Mouse (Mus musculus): ENCODE results near the gene Plk5. TPM values are rescaled to one million over a fixed set of nuclear protein-coding genes. Genes with fewer than 3 reads are reported as not detected.

The Plk5 gene
- polyA plus RNA-seq, 1 experiment from 2014 or later: 11.0 TPM

GRCm38 (mm10) chr10:80376160-80376559, 19.9 kb downstream of the Plk5 start:
- Histone ChIP-seq H3K9ac (ENCODE audit: low read depth, low read length) (no peak overlapping the region), H3K27me3 (ENCODE audit: control insufficient read depth, insufficient read depth, low read depth, low read length) (no peaks in the 10 kb centered on the region), H3K4me1 (ENCODE audit: control insufficient read depth, insufficient read depth, low read length) (peaks cover 9% of the 10 kb centered on the region), H3K4me2 (ENCODE audit: low read length) (no peak overlapping the region), H3K36me3 (ENCODE audit: control insufficient read depth, insufficient read depth, low read length) (peaks cover 16% of the 10 kb centered on the region), H3K9me3 (replicated peaks; ENCODE audit: control insufficient read depth, low read length, poor library complexity, severe bottlenecking) (no peaks in the 10 kb centered on the region), H3K4me3 (ENCODE audit: low read depth, low read length) (no peak overlapping the region), H3K27ac (ENCODE audit: low read length) (no peak overlapping the region)
- 0 out of 2 replicates have a peak, but pooled peaks have one; percentile 61 for ATAC-seq
- WGBS: 2% methylated on average over 7 of the region's 7 CpGs

- peaks cover 31% of the 10 kb centered on the region for H3K36me3 ChIP-seq (ENCODE audit: control insufficient read depth, insufficient read depth, low read length)
- WGBS: 52% methylated on average over 10 of the region's 10 CpGs
- no peak overlapping the region for H3K27ac ChIP-seq (ENCODE audit: low read length)
- no peak overlapping the region for H3K9ac ChIP-seq (ENCODE audit: low read depth, low read length)
- H3K4me2 ChIP-seq (ENCODE audit: low read length): no peak overlapping the region
- no peaks in the 10 kb centered on the region for H3K27me3 ChIP-seq (ENCODE audit: control insufficient read depth, insufficient read depth, low read depth, low read length)
- no peak overlapping the region for H3K4me3 ChIP-seq (ENCODE audit: low read depth, low read length)
- no peak for ATAC-seq
- no peaks in the 10 kb centered on the region for H3K9me3 ChIP-seq (replicated peaks; ENCODE audit: control insufficient read depth, low read length, poor library complexity, severe bottlenecking)
- H3K4me1 ChIP-seq (ENCODE audit: control insufficient read depth, insufficient read depth, low read length): peaks cover 5% of the 10 kb centered on the region
Observed at GRCm38 (mm10) chr10:80377716-80378115, 21.5 kb downstream of the Plk5 start.

- peak overlapping the region; percentile 8; the same call in 1 of the 2 replicates for H3K4me3 ChIP-seq (ENCODE audit: low read depth, low read length)
Observed at GRCm38 (mm10) chr10:80382641-80383365, 26.5 kb downstream of the Plk5 start.

DNA sequence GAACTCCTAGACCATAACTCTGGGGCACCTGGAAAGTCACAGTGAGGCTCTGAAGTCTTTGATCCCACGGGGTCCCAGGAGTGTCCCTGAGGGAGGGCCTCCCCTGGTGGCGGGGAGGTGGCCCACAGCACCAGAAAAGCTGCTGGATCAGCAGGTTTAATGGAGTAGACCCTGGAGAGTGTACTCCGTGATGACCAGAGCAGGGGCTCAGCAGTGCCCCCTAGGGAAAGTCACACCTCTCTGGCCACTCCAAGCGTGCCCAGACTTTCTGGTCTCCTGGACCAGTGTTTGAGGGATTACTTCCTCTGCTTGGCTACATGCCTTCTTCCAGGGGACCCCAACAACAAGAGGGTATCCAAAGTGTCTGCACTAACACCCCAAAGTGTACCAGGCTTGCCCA, 27.2 kb downstream of the Plk5 start:
- peaks cover 35% of the 10 kb centered on the region for H3K4me1 ChIP-seq (ENCODE audit: control insufficient read depth, insufficient read depth, low read length)
- H3K9ac ChIP-seq (ENCODE audit: low read depth, low read length): peak overlapping the region; percentile 100
- no peak for ATAC-seq
- no peaks in the 10 kb centered on the region for H3K9me3 ChIP-seq (replicated peaks; ENCODE audit: control insufficient read depth, low read length, poor library complexity, severe bottlenecking)
- no peaks in the 10 kb centered on the region for H3K27me3 ChIP-seq (ENCODE audit: control insufficient read depth, insufficient read depth, low read depth, low read length)
- no peak overlapping the region for H3K27ac ChIP-seq (ENCODE audit: low read length)
- H3K36me3 ChIP-seq (ENCODE audit: control insufficient read depth, insufficient read depth, low read length): peaks cover 40% of the 10 kb centered on the region
- peak overlapping the region; percentile 97 for H3K4me3 ChIP-seq (ENCODE audit: low read depth, low read length)
- WGBS: 51% methylated on average over 4 of the region's 4 CpGs
- peak overlapping the region; percentile 95 for H3K4me2 ChIP-seq (ENCODE audit: low read length)

More at GRCm38 (mm10) chr10:80382641-80383365, 26.5 kb downstream of the Plk5 start:
- no peak for ATAC-seq
- Histone ChIP-seq H3K36me3 (ENCODE audit: control insufficient read depth, insufficient read depth, low read length) (peaks cover 40% of the 10 kb centered on the region), H3K9ac (ENCODE audit: low read depth, low read length) (no peak overlapping the region), H3K27me3 (ENCODE audit: control insufficient read depth, insufficient read depth, low read depth, low read length) (no peaks in the 10 kb centered on the region), H3K4me2 (ENCODE audit: low read length) (peak overlapping the region; percentile 95), H3K27ac (ENCODE audit: low read length) (no peak overlapping the region), H3K9me3 (replicated peaks; ENCODE audit: control insufficient read depth, low read length, poor library complexity, severe bottlenecking) (no peaks in the 10 kb centered on the region), H3K4me1 (ENCODE audit: control insufficient read depth, insufficient read depth, low read length) (peaks cover 30% of the 10 kb centered on the region)
- 73% methylated on average over 7 of the region's 7 CpGs for WGBS

DNA sequence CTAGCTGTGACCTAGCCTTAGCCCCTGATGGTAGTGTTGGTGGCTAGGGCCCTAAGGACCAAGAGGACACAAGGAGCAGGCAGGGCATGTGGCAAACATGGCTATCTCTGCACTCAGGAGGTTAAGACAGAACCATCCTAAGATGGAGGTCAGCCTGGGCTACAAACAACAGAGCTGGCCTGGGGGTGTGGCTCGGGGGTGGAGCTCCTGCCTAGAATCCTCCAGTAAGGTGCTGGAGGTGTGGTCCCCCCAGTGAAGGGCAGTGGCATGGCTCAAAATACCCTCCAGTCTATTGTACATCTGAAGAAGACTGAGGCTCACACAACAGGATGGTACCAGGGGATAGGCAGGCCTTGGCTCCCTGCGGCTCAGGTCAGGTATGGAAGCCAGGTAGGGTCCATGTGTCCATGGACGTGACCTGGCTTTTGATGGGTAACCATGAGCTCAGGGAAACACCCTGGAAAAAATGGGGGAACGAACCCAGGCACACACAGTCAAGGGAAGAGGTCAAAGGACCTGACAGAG, 27.9 kb downstream of the Plk5 start:
- Histone ChIP-seq H3K4me2 (ENCODE audit: low read length) (peak overlapping the region; percentile 95), H3K27ac (ENCODE audit: low read length) (peak overlapping the region; percentile 98), H3K4me1 (ENCODE audit: control insufficient read depth, insufficient read depth, low read length) (peaks cover 35% of the 10 kb centered on the region), H3K9me3 (replicated peaks; ENCODE audit: control insufficient read depth, low read length, poor library complexity, severe bottlenecking) (no peaks in the 10 kb centered on the region), H3K9ac (ENCODE audit: low read depth, low read length) (peak overlapping the region; percentile 100), H3K36me3 (ENCODE audit: control insufficient read depth, insufficient read depth, low read length) (peaks cover 40% of the 10 kb centered on the region), H3K27me3 (ENCODE audit: control insufficient read depth, insufficient read depth, low read depth, low read length) (no peaks in the 10 kb centered on the region), H3K4me3 (ENCODE audit: low read depth, low read length) (peak overlapping the region; percentile 97)
- WGBS: 78% methylated on average over 4 of the region's 4 CpGs
- ATAC-seq: no peak

GRCm38 (mm10) chr10:80384709-80385108, 28.4 kb downstream of the Plk5 start:
- Histone ChIP-seq H3K27ac (ENCODE audit: low read length) (peak overlapping the region; percentile 98), H3K27me3 (ENCODE audit: control insufficient read depth, insufficient read depth, low read depth, low read length) (no peaks in the 10 kb centered on the region), H3K36me3 (ENCODE audit: control insufficient read depth, insufficient read depth, low read length) (peaks cover 36% of the 10 kb centered on the region), H3K9me3 (replicated peaks; ENCODE audit: control insufficient read depth, low read length, poor library complexity, severe bottlenecking) (no peaks in the 10 kb centered on the region), H3K4me2 (ENCODE audit: low read length) (peak overlapping the region; percentile 95), H3K4me1 (ENCODE audit: control insufficient read depth, insufficient read depth, low read length) (peaks cover 35% of the 10 kb centered on the region), H3K4me3 (ENCODE audit: low read depth, low read length) (peak overlapping the region; percentile 97), H3K9ac (ENCODE audit: low read depth, low read length) (peak overlapping the region; percentile 100)
- WGBS: 41% methylated on average over 7 of the region's 7 CpGs
- no peak for ATAC-seq

DNA sequence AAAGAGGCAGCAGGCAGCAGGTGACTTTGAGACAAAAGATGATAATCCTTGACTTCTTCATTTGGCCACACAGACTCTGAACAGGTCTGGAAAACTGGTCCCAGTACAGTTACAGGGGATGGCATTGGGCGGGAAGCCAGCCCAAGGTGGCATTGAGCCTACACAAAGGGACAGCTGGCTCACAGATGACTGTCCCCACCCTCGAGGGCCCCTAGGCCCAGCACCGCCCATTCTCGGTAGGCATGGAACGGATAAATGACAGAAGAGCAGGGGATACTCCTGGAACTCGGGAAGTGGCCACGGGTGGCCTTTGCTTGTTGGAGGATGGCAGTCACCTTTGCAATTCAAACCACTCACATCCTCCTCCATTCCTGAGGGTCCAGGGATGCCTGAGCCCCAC, 29.1 kb downstream of the Plk5 start:
- no peaks in the 10 kb centered on the region for H3K27me3 ChIP-seq (ENCODE audit: control insufficient read depth, insufficient read depth, low read depth, low read length)
- H3K9me3 ChIP-seq (replicated peaks; ENCODE audit: control insufficient read depth, low read length, poor library complexity, severe bottlenecking): no peaks in the 10 kb centered on the region
- H3K27ac ChIP-seq (ENCODE audit: low read length): peak overlapping the region; percentile 98
- H3K4me1 ChIP-seq (ENCODE audit: control insufficient read depth, insufficient read depth, low read length): peaks cover 35% of the 10 kb centered on the region
- peaks cover 32% of the 10 kb centered on the region for H3K36me3 ChIP-seq (ENCODE audit: control insufficient read depth, insufficient read depth, low read length)
- H3K9ac ChIP-seq (ENCODE audit: low read depth, low read length): peak overlapping the region; percentile 100
- 3% methylated on average over 7 of the region's 7 CpGs for WGBS
- peak overlapping the region; percentile 95 for H3K4me2 ChIP-seq (ENCODE audit: low read length)
- H3K4me3 ChIP-seq (ENCODE audit: low read depth, low read length): peak overlapping the region; percentile 97
- peak; percentile 4; the same call in 1 of the 2 replicates for ATAC-seq

GRCm38 (mm10) chr10:80385811-80386734, 29.8 kb downstream of the Plk5 start:
- Histone ChIP-seq H3K36me3 (ENCODE audit: control insufficient read depth, insufficient read depth, low read length) (peaks cover 28% of the 10 kb centered on the region), H3K27ac (ENCODE audit: low read length) (peak overlapping the region; percentile 98), H3K27me3 (ENCODE audit: control insufficient read depth, insufficient read depth, low read depth, low read length) (no peaks in the 10 kb centered on the region), H3K4me2 (ENCODE audit: low read length) (peak overlapping the region; percentile 95), H3K9me3 (replicated peaks; ENCODE audit: control insufficient read depth, low read length, poor library complexity, severe bottlenecking) (no peaks in the 10 kb centered on the region), H3K9ac (ENCODE audit: low read depth, low read length) (peak overlapping the region; percentile 100), H3K4me3 (ENCODE audit: low read depth, low read length) (peak overlapping the region; percentile 97), H3K4me1 (ENCODE audit: control insufficient read depth, insufficient read depth, low read length) (peaks cover 35% of the 10 kb centered on the region)
- WGBS: 1% methylated on average over 34 of the region's 34 CpGs
- peak; percentile 82 for ATAC-seq
